Mouse (Mus musculus) ovary, postnatal 10 days (tissue): ENCODE measurements around the gene Cisd2.

Experiments
- DNase-seq: peaks from one replicate; pipeline ENCODE4 v3.0.0; 2022; ENCODE audit warnings: low spot score

Gene Cisd2

DNA sequence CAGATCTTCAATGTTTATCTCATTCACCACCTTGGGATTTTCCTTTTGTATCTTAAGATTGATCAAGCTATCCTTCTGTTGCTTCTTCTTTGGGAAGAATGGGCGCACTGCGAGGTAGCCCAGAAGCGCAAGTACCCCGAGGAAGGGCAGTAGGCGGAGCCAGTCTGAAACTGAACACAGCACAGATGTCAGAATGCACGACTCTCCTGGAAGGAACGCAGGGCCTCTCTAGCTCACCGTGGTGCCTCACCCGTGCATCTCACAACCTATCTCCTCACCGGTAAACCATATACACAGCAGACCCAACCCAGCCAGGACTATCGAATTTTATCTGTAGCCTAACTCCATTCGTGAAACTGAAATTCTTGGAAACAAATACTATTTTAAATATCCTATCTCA lies 12.7 kb downstream of the Cisd2 start:
- no peak for DNase-seq

DNA sequence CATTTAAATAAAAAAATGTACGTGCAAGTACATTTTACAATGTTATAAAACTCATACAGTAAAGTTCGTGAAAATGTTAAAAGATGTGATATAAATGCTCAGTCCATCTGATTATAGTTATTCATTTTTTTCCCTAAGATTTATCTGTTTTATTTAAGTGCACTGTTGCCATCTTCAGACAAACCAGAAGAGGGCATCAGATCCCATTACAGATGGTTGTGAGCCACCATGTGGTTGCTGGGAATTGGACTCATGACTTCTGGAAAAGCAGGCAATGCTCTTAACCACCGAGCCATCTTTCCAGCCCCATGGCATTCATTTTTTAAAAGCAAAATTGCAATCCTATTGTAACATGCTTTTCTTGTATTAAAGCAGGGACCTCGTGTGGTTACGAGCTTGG lies 14.5 kb downstream of the Cisd2 start:
- no peak for DNase-seq

DNA sequence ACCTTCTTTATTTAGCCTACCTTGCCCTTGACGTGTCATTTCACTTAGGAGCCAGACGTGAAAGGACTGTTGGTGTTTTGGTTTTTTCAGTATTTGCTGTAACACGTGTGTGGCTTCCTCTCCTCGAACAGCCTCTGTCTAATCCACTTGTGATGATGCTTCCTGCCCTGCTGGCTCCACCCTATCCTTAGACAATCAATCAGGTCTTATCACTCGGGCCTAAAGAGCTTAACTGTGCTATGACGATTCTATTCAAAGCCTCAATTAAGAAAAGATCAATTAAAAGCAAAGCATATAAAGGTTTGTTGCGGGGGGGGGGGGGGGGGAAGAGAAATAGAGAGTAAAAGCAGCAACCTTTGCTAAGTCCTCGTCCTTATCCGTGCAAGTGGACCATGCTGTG lies 16.4 kb downstream of the Cisd2 start:
- DNase-seq = no peak

DNA sequence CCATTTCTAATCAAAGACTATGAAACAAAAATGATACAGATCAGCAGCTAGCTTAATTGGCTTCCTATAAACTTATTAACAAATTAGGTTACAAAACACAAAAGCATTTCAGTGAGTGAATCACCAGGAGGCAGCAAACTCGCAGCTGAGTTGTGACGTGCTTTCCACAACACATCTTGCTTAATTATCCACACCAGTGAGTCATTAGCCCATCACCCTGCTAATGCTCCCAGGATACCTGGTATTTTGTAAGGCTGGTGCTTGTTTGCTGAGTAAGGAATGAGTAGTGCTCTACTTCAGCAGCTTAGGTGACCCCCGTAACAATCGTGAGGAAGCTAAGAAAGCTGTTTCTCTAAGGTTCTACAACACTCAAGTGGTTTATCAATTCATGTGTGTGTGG lies 19.1 kb downstream of the Cisd2 start:
- DNase-seq = no peak

DNA sequence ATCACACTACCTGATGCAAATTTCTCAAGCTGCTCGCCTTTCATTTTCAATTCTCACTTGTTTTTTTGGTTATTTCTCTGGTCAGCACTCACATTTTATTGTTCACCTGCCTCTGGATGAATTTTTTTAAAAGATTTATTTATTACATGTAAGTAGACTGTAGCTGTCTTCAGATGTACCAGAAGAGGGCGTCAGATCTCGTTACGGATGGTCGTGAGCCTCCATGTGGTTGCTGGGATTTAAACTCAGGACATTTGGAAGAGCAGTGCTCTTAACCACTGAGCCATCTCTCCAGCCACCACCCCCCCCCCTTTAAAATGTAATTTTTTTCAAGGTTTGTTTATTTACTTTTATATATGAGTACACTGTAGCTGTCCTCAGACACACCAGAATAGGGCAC lies 19.9 kb downstream of the Cisd2 start:
- no peak for DNase-seq

DNA sequence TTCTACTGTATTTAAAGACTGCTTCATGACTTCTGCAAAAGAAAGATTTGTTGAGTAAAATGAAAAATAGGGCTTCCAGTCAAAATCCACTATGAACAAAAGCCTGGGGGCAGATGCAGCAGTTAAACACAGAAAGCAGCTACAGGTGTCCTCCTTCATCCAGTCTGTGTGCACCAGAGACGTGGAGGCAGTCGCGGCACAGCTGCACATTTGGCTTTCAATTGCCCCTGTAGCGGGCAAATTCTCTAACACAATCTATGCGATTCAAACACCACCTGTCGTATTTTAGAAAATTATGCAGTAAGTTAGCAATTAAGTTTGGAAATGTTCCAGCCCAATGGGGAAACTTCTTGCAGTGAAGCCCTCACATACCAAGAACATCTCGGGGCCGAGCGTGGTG lies 20.5 kb downstream of the Cisd2 start:
- no peak for DNase-seq

DNA sequence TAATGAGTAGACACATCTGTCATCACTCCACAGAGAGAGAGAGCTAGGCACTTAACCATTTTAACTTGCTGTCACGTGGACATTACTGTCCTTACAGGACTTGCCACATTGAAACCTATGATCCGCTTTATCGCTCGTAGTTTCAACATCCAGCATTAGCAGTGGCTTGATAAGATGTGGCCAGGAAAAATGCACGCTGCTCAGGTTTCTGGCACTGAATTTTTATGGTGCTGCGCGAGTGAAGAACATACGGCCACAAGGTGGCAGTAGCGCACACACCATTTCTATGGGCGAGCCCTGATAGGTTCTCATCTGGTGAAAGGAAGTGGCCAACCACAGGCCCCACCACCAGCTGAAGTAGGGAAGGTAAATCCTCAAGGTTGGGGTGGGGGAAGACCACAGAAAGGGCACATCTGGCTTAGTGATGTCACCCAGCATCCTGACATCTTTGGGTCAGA lies 21.5 kb downstream of the Cisd2 start:
- peak; percentile 59 for DNase-seq

DNA sequence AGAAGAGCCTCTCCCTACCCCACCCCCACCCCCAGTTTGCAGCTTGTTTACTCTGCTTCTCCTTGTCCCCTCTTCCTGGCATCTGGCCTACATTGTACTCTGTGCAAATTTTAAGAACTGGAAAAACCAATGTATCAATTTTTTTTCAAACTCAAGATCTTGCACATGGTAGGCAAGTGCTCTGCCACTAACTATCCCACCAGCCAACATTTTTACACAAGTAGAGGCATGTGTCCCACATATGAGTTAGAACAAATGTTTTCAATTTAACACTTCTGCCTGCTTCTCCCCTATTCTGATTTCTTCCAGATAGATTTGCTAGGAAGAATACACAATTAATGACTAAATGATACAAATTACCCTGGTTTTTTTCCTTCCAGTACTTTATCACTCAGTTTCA lies 26.6 kb downstream of the Cisd2 start:
- DNase-seq = no peak

DNA sequence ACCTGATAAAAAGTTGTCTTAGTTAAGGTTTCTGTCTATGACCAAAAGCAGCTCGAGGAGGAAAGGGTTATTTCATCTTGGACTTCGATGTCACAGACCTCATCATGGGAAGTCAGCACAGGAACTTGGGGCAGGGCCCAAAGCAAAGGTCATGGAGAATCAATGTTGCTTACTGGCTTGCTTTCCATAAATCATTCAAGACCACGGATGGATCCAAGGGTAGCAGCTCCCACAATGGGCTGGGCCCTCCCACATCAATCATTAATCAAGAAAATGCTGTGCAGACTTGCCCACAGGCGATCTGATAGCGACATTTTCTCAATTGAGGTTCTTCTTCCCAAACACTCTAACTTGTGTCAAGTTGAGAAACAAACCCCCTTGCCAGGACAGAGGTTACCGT lies 27.6 kb downstream of the Cisd2 start:
- DNase-seq = no peak

DNA sequence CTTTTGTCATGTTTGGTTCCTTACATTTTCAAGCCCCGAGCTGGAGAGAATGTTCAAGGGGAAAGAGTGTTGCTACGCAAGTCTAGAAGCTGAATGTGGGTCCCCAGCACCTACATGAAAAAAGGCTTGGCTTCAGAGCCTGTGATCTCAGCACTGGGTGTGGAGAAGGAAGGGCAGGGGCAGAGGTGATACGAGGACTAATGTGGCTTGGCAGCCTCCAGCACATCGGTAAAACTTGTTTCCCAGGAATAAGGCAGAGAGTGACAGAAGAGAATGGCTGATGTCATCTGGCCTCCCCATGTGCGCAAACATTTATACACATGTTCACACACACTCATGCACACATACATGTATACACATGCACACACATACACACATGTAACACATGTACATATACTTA lies 28.6 kb downstream of the Cisd2 start:
- no peak for DNase-seq

DNA sequence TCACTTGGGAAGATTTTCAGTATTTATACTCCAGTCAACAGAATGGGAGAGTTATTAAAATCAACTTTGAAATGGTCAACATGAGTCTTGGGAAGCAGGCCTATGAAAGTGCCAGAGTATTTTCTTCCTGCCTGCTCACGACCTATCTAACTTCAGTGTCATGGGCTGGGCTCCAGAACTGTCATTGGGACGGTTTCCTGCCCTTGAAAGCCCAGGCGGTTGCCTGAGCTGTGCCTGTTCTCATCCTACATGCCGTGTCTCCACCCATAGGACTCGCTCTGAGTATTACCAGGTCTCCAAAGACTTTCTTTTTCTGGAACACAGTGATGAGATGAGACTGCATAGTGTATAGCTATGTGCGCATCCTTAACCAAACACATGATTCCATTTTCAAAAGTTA lies 30.5 kb downstream of the Cisd2 start:
- DNase-seq = no peak

DNA sequence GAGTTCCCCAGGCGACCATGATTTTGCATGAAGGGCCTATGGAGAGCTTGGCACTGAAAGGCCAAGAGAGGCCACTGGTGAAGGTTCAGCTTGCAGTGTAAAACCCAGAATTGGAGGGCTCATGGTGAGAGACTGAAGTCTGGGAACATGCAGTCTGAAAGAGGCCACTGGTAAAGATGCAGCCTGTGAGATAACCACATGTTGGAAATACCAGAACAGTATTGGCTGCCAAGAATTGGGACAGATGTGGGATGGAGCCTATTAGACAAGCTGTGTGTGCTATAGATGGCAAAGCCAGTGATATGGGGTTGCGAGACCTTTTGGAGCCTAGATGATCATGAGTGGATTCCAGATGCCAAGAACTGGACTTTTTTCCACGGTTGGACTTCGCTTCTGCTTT lies 43.9 kb downstream of the Cisd2 start:
- no peak for DNase-seq

DNA sequence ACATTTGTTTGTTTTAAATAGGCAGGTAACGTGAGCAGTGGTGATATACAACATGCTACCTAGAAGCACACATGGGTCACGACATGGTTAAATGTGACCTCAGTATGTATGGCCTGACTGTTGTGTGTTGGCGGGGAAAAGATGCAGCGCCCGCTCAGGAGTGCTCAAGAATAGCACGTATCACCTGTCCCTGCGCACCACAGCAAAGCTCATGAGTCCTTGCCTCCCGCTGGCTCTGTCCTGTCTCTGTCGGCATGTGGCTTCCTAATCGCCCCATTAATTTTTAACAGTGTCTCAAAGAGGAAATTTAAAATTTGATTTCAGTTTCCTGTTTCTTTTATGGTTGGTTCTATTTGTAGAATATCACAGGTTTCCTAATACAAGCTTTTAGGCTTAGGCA lies 46.3 kb downstream of the Cisd2 start:
- no peak for DNase-seq

DNA sequence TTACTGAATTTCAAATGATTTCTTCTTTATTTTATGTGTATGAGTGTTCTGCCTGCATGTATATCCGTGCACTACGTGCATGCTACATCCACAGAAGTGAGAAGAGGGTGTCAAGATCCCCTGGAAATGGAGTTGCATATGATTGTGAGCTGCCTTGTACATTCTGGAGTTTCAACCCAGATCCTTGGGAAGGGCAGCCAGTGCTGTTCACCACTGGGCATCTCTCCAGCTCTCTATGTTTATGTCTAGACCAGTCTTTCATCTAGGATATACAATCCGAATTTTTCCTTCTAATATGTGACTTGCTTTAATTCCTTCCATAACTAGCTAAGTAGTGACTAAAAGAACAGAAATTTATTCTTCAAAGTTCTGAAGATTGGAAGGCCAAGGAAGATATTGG lies 47.9 kb downstream of the Cisd2 start:
- no peak for DNase-seq

DNA sequence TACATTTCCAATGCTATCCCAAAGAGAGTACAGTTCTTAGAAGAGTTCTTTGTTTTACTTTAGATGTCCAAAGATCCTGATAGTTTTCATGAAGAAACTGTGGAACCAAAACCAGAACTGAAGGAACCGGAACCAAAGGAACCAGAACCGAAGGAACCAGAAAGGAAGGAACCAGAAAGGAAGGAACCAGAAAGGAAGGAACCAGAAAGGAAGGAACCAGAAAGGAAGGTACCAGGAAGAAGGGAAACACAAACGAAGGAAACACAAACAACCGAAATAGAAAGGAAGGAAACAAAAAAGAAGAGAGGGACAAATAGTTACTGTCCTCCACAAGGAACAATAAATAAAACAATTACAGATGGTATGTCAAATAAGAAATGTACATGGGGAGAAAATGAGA lies 66.3 kb downstream of the Cisd2 start:
- no peak for DNase-seq
